Mouse (Mus musculus): ENCODE data around the gene Ccl1. TPM values are rescaled to one million over a fixed set of nuclear protein-coding genes. Genes with fewer than 3 reads are reported as not detected.

The Ccl1 gene
- polyA plus RNA-seq, 1 experiment = not detected

GRCm38 (mm10) chr11:82259131-82259530 lies 46.4 kb downstream of the Ccl1 start:
- Histone ChIP-seq H3K27ac (ENCODE audit: insufficient read depth, low read depth, low read length) (no peak overlapping the region), H3K4me1 (ENCODE audit: control insufficient read depth, insufficient read depth, low read length) (no peaks in the 10 kb centered on the region), H3K4me3 (ENCODE audit: insufficient read depth, low read length) (no peak overlapping the region)
- TF ChIP-seq CTCF (IDR thresholded peaks at IDR 0.05; ENCODE audit: low read depth, low read length) (no peak), POLR2A (IDR thresholded peaks at IDR 0.05; ENCODE audit: borderline replicate concordance, low read depth, low read length) (no peak)

- TF ChIP-seq CTCF (IDR thresholded peaks at IDR 0.05; ENCODE audit: low read depth, low read length) (no peak), POLR2A (IDR thresholded peaks at IDR 0.05; ENCODE audit: borderline replicate concordance, low read depth, low read length) (no peak)
- no peaks in the 10 kb centered on the region for H3K4me1 ChIP-seq (ENCODE audit: control insufficient read depth, insufficient read depth, low read length)
Observed at GRCm38 (mm10) chr11:82255601-82256000, 49.9 kb downstream of the Ccl1 start.

GRCm38 (mm10) chr11:82253421-82253820 lies 52.1 kb downstream of the Ccl1 start:
- no peaks in the 10 kb centered on the region for H3K4me1 ChIP-seq (ENCODE audit: control insufficient read depth, insufficient read depth, low read length)
- H3K4me3 ChIP-seq (ENCODE audit: insufficient read depth, low read length) = no peak overlapping the region
- no peak for TF ChIP-seq POLR2A (IDR thresholded peaks at IDR 0.05; ENCODE audit: borderline replicate concordance, low read depth, low read length)
- TF ChIP-seq CTCF (IDR thresholded peaks at IDR 0.05; ENCODE audit: low read depth, low read length) = no peak
- no peak overlapping the region for H3K27ac ChIP-seq (ENCODE audit: insufficient read depth, low read depth, low read length)

More at GRCm38 (mm10) chr11:82255601-82256000, 49.9 kb downstream of the Ccl1 start:
- Histone ChIP-seq H3K4me3 (ENCODE audit: insufficient read depth, low read length) (no peak overlapping the region), H3K27ac (ENCODE audit: insufficient read depth, low read depth, low read length) (no peak overlapping the region)

- Histone ChIP-seq H3K27ac (ENCODE audit: insufficient read depth, low read depth, low read length) (no peak overlapping the region), H3K4me1 (ENCODE audit: control insufficient read depth, insufficient read depth, low read length) (no peaks in the 10 kb centered on the region), H3K4me3 (ENCODE audit: insufficient read depth, low read length) (no peak overlapping the region)
- TF ChIP-seq CTCF (IDR thresholded peaks at IDR 0.05; ENCODE audit: low read depth, low read length) = no peak
Observed at GRCm38 (mm10) chr11:82251251-82251650, 54.2 kb downstream of the Ccl1 start.

DNA sequence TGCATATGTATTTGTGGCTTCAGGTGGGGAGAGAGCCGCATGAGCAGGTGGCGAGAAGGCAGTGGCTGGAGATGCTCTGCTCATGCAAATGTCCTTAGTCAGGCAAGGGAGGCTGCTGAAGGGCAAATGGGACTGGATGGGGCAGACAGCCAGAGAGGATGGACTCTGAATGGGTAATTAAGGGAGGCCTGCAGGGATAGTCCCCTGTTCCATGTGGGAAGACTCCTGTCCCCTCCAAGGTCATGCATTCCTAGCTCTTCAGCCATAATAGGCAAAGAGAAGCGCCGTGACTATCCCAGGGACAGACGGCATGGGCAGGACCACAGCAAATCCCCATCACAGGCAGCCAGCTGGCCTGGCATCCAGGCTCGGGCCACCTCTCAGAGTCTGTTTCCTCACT lies 55.5 kb downstream of the Ccl1 start:
- Histone ChIP-seq H3K27ac (ENCODE audit: insufficient read depth, low read depth, low read length) (no peak overlapping the region), H3K4me3 (ENCODE audit: insufficient read depth, low read length) (no peak overlapping the region), H3K4me1 (ENCODE audit: control insufficient read depth, insufficient read depth, low read length) (no peaks in the 10 kb centered on the region)
- TF ChIP-seq CTCF (IDR thresholded peaks at IDR 0.05; ENCODE audit: low read depth, low read length) (no peak), POLR2A (IDR thresholded peaks at IDR 0.05; ENCODE audit: borderline replicate concordance, low read depth, low read length) (no peak)

GRCm38 (mm10) chr11:82237439-82237838 lies 68.1 kb downstream of the Ccl1 start:
- TF ChIP-seq POLR2A (IDR thresholded peaks at IDR 0.05; ENCODE audit: borderline replicate concordance, low read depth, low read length) (no peak), CTCF (IDR thresholded peaks at IDR 0.05; ENCODE audit: low read depth, low read length) (no peak)
- Histone ChIP-seq H3K27ac (ENCODE audit: insufficient read depth, low read depth, low read length) (no peak overlapping the region), H3K4me1 (ENCODE audit: control insufficient read depth, insufficient read depth, low read length) (no peaks in the 10 kb centered on the region), H3K4me3 (ENCODE audit: insufficient read depth, low read length) (no peak overlapping the region)

- Histone ChIP-seq H3K27ac (ENCODE audit: insufficient read depth, low read depth, low read length) (no peak overlapping the region), H3K4me3 (ENCODE audit: insufficient read depth, low read length) (no peak overlapping the region), H3K4me1 (ENCODE audit: control insufficient read depth, insufficient read depth, low read length) (no peaks in the 10 kb centered on the region)
- TF ChIP-seq CTCF (IDR thresholded peaks at IDR 0.05; ENCODE audit: low read depth, low read length) = peak; percentile 64
- TF ChIP-seq POLR2A (IDR thresholded peaks at IDR 0.05; ENCODE audit: borderline replicate concordance, low read depth, low read length) = no peak
Observed at GRCm38 (mm10) chr11:82235551-82236207, 69.8 kb downstream of the Ccl1 start.

DNA sequence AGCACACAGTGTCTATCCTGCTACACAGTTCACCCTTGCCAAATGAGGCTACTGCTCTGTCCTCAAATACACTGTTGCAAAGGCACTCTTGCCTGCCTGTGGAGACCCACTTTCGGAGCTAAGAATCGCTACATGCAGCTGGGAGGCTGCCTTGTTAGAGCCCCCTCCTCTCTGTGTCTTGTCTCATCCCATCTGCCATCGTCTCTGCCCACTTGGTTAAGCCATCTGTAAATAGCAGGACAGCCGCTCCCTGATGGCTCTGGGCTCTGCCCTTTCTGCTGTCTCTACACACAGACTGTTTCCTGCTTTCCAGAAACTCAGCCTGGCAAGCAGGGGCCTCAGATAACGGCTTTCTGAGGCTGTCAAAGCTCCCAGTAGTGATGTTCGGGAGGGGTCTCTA lies 71.5 kb downstream of the Ccl1 start:
- H3K4me3 ChIP-seq (ENCODE audit: insufficient read depth, low read length) = no peak overlapping the region
- TF ChIP-seq CTCF (IDR thresholded peaks at IDR 0.05; ENCODE audit: low read depth, low read length) = no peak
- TF ChIP-seq POLR2A (IDR thresholded peaks at IDR 0.05; ENCODE audit: borderline replicate concordance, low read depth, low read length) = no peak
- no peaks in the 10 kb centered on the region for H3K4me1 ChIP-seq (ENCODE audit: control insufficient read depth, insufficient read depth, low read length)
- H3K27ac ChIP-seq (ENCODE audit: insufficient read depth, low read depth, low read length) = no peak overlapping the region

DNA sequence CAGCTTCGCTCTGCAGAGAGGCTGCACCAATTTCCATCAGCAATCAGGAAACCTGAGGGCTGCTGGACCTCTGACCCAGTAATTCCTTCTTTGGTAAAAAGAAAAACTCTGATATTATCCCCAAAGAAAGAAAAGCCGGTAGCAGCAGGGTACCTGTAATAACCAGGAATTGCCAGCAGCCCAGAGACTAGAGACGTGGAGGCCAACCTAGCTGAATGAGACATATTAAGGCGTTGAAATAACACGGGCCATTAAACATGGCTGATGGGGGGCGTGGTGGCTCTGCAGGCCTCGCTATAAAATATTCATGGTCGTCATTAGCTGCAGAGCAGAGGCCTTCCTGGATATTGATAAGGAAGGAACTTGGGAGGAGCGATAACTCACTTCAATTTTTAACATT lies 78.5 kb downstream of the Ccl1 start:
- TF ChIP-seq CTCF (IDR thresholded peaks at IDR 0.05; ENCODE audit: low read depth, low read length) (no peak), POLR2A (IDR thresholded peaks at IDR 0.05; ENCODE audit: borderline replicate concordance, low read depth, low read length) (no peak)
- Histone ChIP-seq H3K4me3 (ENCODE audit: insufficient read depth, low read length) (no peak overlapping the region), H3K27ac (ENCODE audit: insufficient read depth, low read depth, low read length) (no peak overlapping the region), H3K4me1 (ENCODE audit: control insufficient read depth, insufficient read depth, low read length) (no peaks in the 10 kb centered on the region)

DNA sequence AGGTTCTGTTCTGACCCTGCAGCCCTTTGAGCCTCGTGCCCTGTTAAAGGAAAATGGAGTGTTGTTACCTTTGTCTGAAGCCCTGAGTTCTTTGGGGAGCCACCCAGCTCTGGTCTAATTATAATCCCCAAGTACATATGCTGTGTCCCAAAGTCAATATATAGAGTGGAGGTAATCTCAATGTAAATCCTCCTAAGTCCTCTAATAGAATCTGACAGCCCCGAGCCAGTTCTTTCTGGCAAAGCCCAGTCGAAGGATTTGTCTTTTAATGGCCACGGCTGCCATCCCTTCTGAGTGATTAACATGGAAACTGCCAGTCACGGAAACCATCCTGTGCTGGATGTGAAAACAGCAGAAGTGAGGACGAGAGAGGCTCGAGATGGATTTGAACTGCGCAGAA lies 79.6 kb downstream of the Ccl1 start:
- no peak overlapping the region for H3K4me3 ChIP-seq (ENCODE audit: insufficient read depth, low read length)
- H3K4me1 ChIP-seq (ENCODE audit: control insufficient read depth, insufficient read depth, low read length) = no peaks in the 10 kb centered on the region
- TF ChIP-seq CTCF (IDR thresholded peaks at IDR 0.05; ENCODE audit: low read depth, low read length) = no peak
- no peak for TF ChIP-seq POLR2A (IDR thresholded peaks at IDR 0.05; ENCODE audit: borderline replicate concordance, low read depth, low read length)
- H3K27ac ChIP-seq (ENCODE audit: insufficient read depth, low read depth, low read length) = no peak overlapping the region

DNA sequence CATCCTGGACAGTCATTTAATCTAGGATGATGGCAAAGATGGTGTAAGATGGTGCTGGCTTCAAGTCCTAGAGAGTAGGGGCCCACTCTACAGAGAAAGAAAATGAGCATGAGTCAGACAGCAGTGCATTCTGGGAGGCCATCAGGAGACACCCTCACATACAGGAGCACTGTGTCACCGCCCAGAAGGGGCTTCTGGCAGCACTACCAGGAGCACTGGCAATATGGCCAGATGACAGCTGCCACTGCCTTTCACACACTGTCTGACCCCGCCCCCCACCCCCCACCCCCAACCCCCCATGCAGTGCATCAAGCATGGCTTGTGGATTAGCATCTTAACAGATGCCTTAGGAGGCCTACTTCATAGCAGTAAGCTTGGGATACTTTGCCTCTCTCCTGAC lies 89.0 kb downstream of the Ccl1 start:
- Histone ChIP-seq H3K27ac (ENCODE audit: insufficient read depth, low read depth, low read length) (no peak overlapping the region), H3K4me1 (ENCODE audit: control insufficient read depth, insufficient read depth, low read length) (no peaks in the 10 kb centered on the region), H3K4me3 (ENCODE audit: insufficient read depth, low read length) (no peak overlapping the region)
- TF ChIP-seq CTCF (IDR thresholded peaks at IDR 0.05; ENCODE audit: low read depth, low read length) (no peak), POLR2A (IDR thresholded peaks at IDR 0.05; ENCODE audit: borderline replicate concordance, low read depth, low read length) (no peak)
